Mouse (Mus musculus): ENCODE data around the gene Ift52. TPM values are rescaled to one million over a fixed set of nuclear protein-coding genes. Genes with fewer than 3 reads are reported as not detected.

The Ift52 gene
- total RNA-seq, 1 experiment: 15.5 TPM

DNA sequence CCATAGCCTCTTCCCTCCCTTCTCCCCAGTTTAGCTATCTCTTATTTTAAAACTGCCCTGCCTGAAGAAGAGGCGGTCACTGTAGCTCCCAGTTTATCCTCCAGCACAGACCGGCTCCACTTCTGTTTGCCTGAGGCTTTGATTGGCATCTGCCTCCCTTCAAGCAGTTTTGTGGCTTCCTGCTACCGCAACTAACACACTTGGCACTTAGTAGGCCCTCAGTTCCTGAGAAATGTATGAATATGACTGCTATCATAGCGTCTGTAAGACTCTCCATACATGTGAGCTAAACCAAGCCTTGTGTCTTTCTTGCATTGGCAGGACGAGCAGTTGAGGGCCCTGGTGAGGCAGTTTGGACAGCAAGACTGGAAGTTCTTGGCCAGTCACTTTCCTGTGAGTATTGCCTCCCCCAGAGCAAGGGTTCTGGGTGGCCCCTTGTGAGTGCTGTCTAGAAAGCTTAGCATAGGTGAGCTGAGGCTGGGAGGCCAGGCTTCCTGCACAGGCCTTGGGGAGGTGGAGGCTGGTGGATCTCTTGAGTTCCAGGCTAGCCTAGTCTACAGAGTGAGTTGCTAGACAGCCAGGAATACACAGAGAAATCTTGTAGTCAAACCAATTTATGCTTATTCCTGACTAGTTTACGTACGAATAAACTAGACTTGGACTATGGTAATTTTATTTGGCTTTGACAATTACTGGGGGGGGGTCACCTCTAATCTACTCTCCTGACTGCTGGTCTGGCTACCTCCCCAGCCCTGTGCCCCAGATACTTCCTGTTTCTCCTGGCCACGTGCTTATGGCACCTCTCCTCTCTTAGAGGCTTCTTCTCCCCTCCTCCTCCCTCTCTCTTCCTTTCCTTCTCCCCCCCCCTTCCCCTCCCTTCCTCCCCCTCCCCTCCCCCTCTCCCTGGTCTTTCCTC is 44.3 kb downstream of the Ift52 start:
- peaks cover 2 to 30% of the 10 kb centered on the region in 2 experiments for H3K4me1 ChIP-seq (ENCODE audit: control insufficient read depth in 2 of 2, insufficient read depth in 2 of 2, low read length in 2 of 2, poor library complexity in 1 of 2)
- peaks cover 60% of the 10 kb centered on the region for H3K36me3 ChIP-seq (ENCODE audit: control insufficient read depth, insufficient read depth, low read length, poor library complexity, severe bottlenecking)
- H3K9me3 ChIP-seq (ENCODE audit: control insufficient read depth, insufficient read depth, low read depth, low read length): no peaks in the 10 kb centered on the region
- peak overlapping the region; percentile 1 to 43; a peak in 3 of 4 replicates for H3K4me3 ChIP-seq (ENCODE audit: insufficient read depth in 1 of 2, low read depth in 1 of 2, low read length in 2 of 2, poor library complexity in 1 of 2, severe bottlenecking in 1 of 2)
- DNase-seq (ENCODE audit: low read depth, low spot score): no peak
- TF ChIP-seq MAFK (IDR thresholded peaks at IDR 0.05; ENCODE audit: insufficient read depth, low read depth, low read length): no peak
- no peak for TF ChIP-seq ZNF384 (IDR thresholded peaks at IDR 0.05; ENCODE audit: low read depth, low read length)
- no peak for TF ChIP-seq HCFC1 (IDR thresholded peaks at IDR 0.05; ENCODE audit: borderline replicate concordance, insufficient read depth, low read length)
- in situ Hi-C loops (cut with MboI; ENCODE audit: low sequenced_read_pairs in 2 of 2, unreplicated experiment in 2 of 2): no loop called here
- H3K9ac ChIP-seq (ENCODE audit: insufficient read depth, low read depth, low read length, poor library complexity, severe bottlenecking): peak overlapping the region; percentile 56
- H3K27ac ChIP-seq (ENCODE audit: insufficient read depth, low read depth, low read length, poor library complexity, severe bottlenecking): peak overlapping the region; percentile 82

DNA sequence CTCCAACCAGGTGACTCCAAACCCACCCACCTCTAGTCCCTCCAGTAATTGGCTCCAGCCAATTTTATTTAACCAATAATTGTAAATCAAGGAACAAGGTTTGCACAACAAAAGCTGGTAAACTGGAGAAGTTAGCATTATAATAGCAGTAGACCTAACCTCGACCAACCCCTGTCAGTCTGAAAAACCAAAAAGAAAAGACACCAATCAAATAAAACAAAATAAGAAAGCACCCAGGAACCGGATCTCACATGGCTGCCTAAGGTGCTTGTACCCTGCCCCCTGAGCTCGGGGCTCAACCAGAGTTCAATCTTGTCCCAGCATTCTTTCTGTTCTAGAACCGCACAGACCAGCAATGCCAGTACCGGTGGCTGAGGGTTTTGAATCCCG is 45.0 kb downstream of the Ift52 start:
- H3K4me3 ChIP-seq (ENCODE audit: insufficient read depth in 1 of 2, low read depth in 1 of 2, low read length in 2 of 2, poor library complexity in 1 of 2, severe bottlenecking in 1 of 2): peak overlapping the region; percentile 34 to 60
- H3K27ac ChIP-seq (ENCODE audit: insufficient read depth, low read depth, low read length, poor library complexity, severe bottlenecking): peak overlapping the region; percentile 95
- peak overlapping the region; percentile 37 for H3K9ac ChIP-seq (ENCODE audit: insufficient read depth, low read depth, low read length, poor library complexity, severe bottlenecking)
- peaks cover 2 to 30% of the 10 kb centered on the region in 2 experiments for H3K4me1 ChIP-seq (ENCODE audit: control insufficient read depth in 2 of 2, insufficient read depth in 2 of 2, low read length in 2 of 2, poor library complexity in 1 of 2)
- H3K36me3 ChIP-seq (ENCODE audit: control insufficient read depth, insufficient read depth, low read length, poor library complexity, severe bottlenecking): peaks cover 62% of the 10 kb centered on the region
- H3K9me3 ChIP-seq (ENCODE audit: control insufficient read depth, insufficient read depth, low read depth, low read length): no peaks in the 10 kb centered on the region
- peak; percentile 81 for DNase-seq (ENCODE audit: low read depth, low spot score)
- TF ChIP-seq ZNF384 (IDR thresholded peaks at IDR 0.05; ENCODE audit: low read depth, low read length): no peak
- no peak for TF ChIP-seq ZC3H11A (IDR thresholded peaks at IDR 0.05; ENCODE audit: borderline replicate concordance, low read depth, low read length)
- TF ChIP-seq CHD2 (IDR thresholded peaks at IDR 0.05; ENCODE audit: low read depth, low read length): no peak
- TF ChIP-seq MAFK (IDR thresholded peaks at IDR 0.05; ENCODE audit: insufficient read depth, low read depth, low read length): no peak
- no peak for TF ChIP-seq HCFC1 (IDR thresholded peaks at IDR 0.05; ENCODE audit: borderline replicate concordance, insufficient read depth, low read length)
- in situ Hi-C loops (cut with MboI; ENCODE audit: low sequenced_read_pairs in 2 of 2, unreplicated experiment in 2 of 2): no loop called here

DNA sequence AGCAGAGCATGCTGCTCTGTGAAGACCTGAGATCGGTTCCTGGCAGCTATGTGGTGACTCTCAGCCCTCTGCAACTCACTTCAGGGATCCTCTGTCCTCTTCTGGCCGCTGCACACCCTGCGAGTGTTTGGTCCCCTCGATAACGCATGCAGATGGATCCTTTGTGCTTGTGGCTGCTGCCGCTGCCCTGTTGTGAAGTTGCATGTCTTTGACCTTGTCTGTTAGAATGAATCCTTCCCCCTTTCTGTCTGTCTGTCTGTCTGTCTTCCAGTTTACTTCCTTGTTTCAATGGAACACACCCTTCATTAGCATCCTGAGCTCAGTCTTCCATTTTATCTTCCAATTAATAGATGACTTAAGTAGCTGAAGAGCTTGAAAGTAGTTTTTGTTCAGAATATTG is 49.2 kb downstream of the Ift52 start:
- in situ Hi-C loops (cut with MboI; ENCODE audit: low sequenced_read_pairs in 2 of 2, unreplicated experiment in 2 of 2): no loop called here
- no peak for TF ChIP-seq CHD2 (IDR thresholded peaks at IDR 0.05; ENCODE audit: low read depth, low read length)
- no peak for TF ChIP-seq ZNF384 (IDR thresholded peaks at IDR 0.05; ENCODE audit: low read depth, low read length)
- TF ChIP-seq HCFC1 (IDR thresholded peaks at IDR 0.05; ENCODE audit: borderline replicate concordance, insufficient read depth, low read length): no peak
- TF ChIP-seq ZC3H11A (IDR thresholded peaks at IDR 0.05; ENCODE audit: borderline replicate concordance, low read depth, low read length): no peak
- H3K4me1 ChIP-seq (ENCODE audit: control insufficient read depth in 2 of 2, insufficient read depth in 2 of 2, low read length in 2 of 2, poor library complexity in 1 of 2): peaks cover 4 to 37% of the 10 kb centered on the region in 2 experiments
- no peaks in the 10 kb centered on the region for H3K9me3 ChIP-seq (ENCODE audit: control insufficient read depth, insufficient read depth, low read depth, low read length)
- peak overlapping the region; percentile 81 for H3K27ac ChIP-seq (ENCODE audit: insufficient read depth, low read depth, low read length, poor library complexity, severe bottlenecking)
- no peak for DNase-seq (ENCODE audit: low read depth, low spot score)
- peak overlapping the region in 1 of 2 experiments; percentile 40; a peak in 2 of 4 replicates for H3K4me3 ChIP-seq (ENCODE audit: insufficient read depth in 1 of 2, low read depth in 1 of 2, low read length in 2 of 2, poor library complexity in 1 of 2, severe bottlenecking in 1 of 2)
- peaks cover 85% of the 10 kb centered on the region for H3K36me3 ChIP-seq (ENCODE audit: control insufficient read depth, insufficient read depth, low read length, poor library complexity, severe bottlenecking)
- peak overlapping the region; percentile 4; the same call in 1 of the 2 replicates for H3K9ac ChIP-seq (ENCODE audit: insufficient read depth, low read depth, low read length, poor library complexity, severe bottlenecking)

DNA sequence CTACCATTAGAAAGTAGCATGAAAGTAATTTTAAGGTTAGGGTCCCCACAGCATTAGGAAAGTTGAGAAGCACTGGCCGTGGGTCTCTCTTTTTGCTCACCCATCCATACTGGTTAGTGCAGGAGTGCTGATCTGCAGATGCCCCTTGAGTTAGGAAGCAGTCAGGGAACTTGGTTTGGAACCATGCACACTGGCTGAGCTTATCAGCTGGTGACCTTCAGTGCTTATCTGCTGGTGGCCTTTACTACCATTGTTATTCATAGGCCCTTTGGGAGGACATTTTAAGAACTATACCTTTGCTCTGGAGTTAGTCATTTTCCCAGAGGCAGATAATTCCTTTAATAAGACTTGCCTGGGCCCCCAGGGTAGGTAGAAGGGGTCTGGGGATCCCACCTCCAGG is 50.1 kb downstream of the Ift52 start:
- DNase-seq (ENCODE audit: low read depth, low spot score): no peak
- TF ChIP-seq ZNF384 (IDR thresholded peaks at IDR 0.05; ENCODE audit: low read depth, low read length) (no peak), HCFC1 (IDR thresholded peaks at IDR 0.05; ENCODE audit: borderline replicate concordance, insufficient read depth, low read length) (no peak), MAFK (IDR thresholded peaks at IDR 0.05; ENCODE audit: insufficient read depth, low read depth, low read length) (no peak), CHD2 (IDR thresholded peaks at IDR 0.05; ENCODE audit: low read depth, low read length) (no peak), ZC3H11A (IDR thresholded peaks at IDR 0.05; ENCODE audit: borderline replicate concordance, low read depth, low read length) (no peak)
- Histone ChIP-seq H3K27ac (ENCODE audit: insufficient read depth, low read depth, low read length, poor library complexity, severe bottlenecking) (peak overlapping the region; percentile 81; the same call in 1 of the 2 replicates), H3K4me1 (ENCODE audit: control insufficient read depth in 2 of 2, insufficient read depth in 2 of 2, low read length in 2 of 2, poor library complexity in 1 of 2) (peaks cover 4 to 39% of the 10 kb centered on the region in 2 experiments), H3K9ac (ENCODE audit: insufficient read depth, low read depth, low read length, poor library complexity, severe bottlenecking) (no peak overlapping the region), H3K36me3 (ENCODE audit: control insufficient read depth, insufficient read depth, low read length, poor library complexity, severe bottlenecking) (peaks cover 87% of the 10 kb centered on the region), H3K9me3 (ENCODE audit: control insufficient read depth, insufficient read depth, low read depth, low read length) (no peaks in the 10 kb centered on the region), H3K4me3 (ENCODE audit: insufficient read depth in 1 of 2, low read depth in 1 of 2, low read length in 2 of 2, poor library complexity in 1 of 2, severe bottlenecking in 1 of 2) (peak overlapping the region in 1 of 2 experiments; percentile 7; a peak in 1 of 4 replicates)
- in situ Hi-C loops (cut with MboI; ENCODE audit: low sequenced_read_pairs in 2 of 2, unreplicated experiment in 2 of 2): no loop called here
